Comparison of ENCODE assay signal across 15 mouse cellular contexts in the genomic region with DNA sequence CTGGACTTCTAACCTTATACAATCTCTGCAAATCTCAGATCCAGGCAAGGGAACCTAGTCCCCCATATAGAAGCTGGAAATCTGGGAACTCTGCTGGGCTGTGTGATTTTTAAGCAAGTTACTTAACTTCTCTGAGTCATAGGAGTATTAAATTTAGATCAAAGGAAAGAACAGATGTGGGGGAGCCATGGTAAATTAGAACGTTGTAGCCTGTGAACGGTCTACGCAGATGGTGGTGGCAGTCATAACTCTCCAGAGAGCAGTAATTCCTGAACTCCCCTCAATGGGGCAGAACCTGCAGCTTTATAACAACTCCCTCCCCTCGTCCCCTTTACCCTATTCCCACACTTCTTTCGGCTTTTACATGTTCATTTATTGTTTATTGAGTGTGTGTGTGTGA. TPM values are rescaled to one million over a fixed set of nuclear protein-coding genes. Genes with fewer than 3 reads are reported as not detected.
A peak's percentile ranks its signal among the peaks of the same experiment; 100 is the strongest.
DNase-seq lines count a peak whose midpoint lies in the region; ATAC-seq and TF ChIP-seq lines count a peak whose summit lies in the region.
"Had no signal": no experiment of that assay in that cellular context is flagged by ENCODE, and none has a peak within 500 bp of the region (broad histone marks: within the 10 kb centered on the region; RNA-seq: fewer than 3 reads in every experiment).

No protein-coding gene starts in this region.

- in situ Hi-C loops in Patski (cut with MboI; ENCODE audit: low pct_unique_long_range_greater_than_20kb) = no loop called here

- H3K4me3 ChIP-seq in left cerebral cortex, adult 2 months = no peak overlapping the region
- H3K4me3 ChIP-seq in stomach, postnatal 0 days (ENCODE audit: low read depth, low read length) = no peak overlapping the region
- H3K4me3 ChIP-seq: heart, embryonic 15.5 days; hindbrain, embryonic 15.5 days; liver, embryonic 12.5 days had no signal

- intact Hi-C loops in left cerebral cortex, adult 2 months (cut with DNase I) = loop anchor here (1.0 kb wide), 1 partner anchor 10 kb away; no protein-coding TSS in a partner anchor
- intact Hi-C loops in left cerebral cortex, postnatal 4 days (cut with DNase I) = no loop called here
- intact Hi-C loops in left cerebral cortex, postnatal 25 days (cut with DNase I) = no loop called here

- TF ChIP-seq CTCF in left cerebral cortex, adult 2 months (IDR thresholded peaks at IDR 0.05) = peak; percentile 9
- no peak for TF ChIP-seq CTCF in Patski (IDR thresholded peaks at IDR 0.05)
- no peak for TF ChIP-seq CTCF in stomach, postnatal 0 days (IDR thresholded peaks at IDR 0.05; ENCODE audit: low read depth)

- no peak overlapping the region for H3K4me2 ChIP-seq in stomach, postnatal 0 days (replicated peaks; ENCODE audit: low read depth)
- H3K4me2 ChIP-seq: heart, embryonic 15.5 days; hindbrain, embryonic 15.5 days; liver, embryonic 12.5 days had no signal

- 58% methylated on average over 5 of the region's 5 CpGs for WGBS in stomach, postnatal 0 days

- peak; percentile 7 for ATAC-seq in Patski
- ATAC-seq in stomach, postnatal 0 days (ENCODE audit: low FRiP score, low TSS enrichment) = no peak
- ATAC-seq: forebrain, embryonic 14.5 days; liver, embryonic 12.5 days had no signal

- TF ChIP-seq EP300 in stomach, postnatal 0 days (optimal IDR thresholded peaks at IDR 0.05) = no peak

- DNase-seq in heart, adult 11 months = peak; percentile 64
- DNase-seq in heart, postnatal 4 days = no peak
- DNase-seq in left cerebral cortex, adult 2 months (ENCODE audit: extremely low spot score in 1 of 2, low spot score in 2 of 2) = peak in 1 of 2 experiments; percentile 23
- no peak for DNase-seq in left cerebral cortex, postnatal 4 days
- no peak for DNase-seq in Patski (ENCODE audit: low read depth, low spot score)
- DNase-seq in left cerebral cortex, postnatal 25 days (ENCODE audit: low spot score in 2 of 2) = peak; percentile 46 to 91
- no peak for DNase-seq in stomach, postnatal 0 days (ENCODE audit: low spot score)
- no peak for DNase-seq in adrenal gland, postnatal 4 days (ENCODE audit: low spot score in 2 of 2)
- DNase-seq: cerebellum, postnatal 36 days; kidney, adult 8-10 months had no signal

- no peaks in the 10 kb centered on the region for H3K36me3 ChIP-seq in stomach, postnatal 0 days (ENCODE audit: control insufficient read depth, insufficient read depth, low read length)
- H3K36me3 ChIP-seq: G1E; heart, embryonic 15.5 days; hindbrain, embryonic 15.5 days; liver, embryonic 12.5 days had no signal

- H3K27me3 ChIP-seq in Patski = no peaks in the 10 kb centered on the region
- no peaks in the 10 kb centered on the region for H3K27me3 ChIP-seq in stomach, postnatal 0 days (ENCODE audit: control insufficient read depth, insufficient read depth, low read length)
- H3K27me3 ChIP-seq: heart, embryonic 15.5 days; hindbrain, embryonic 15.5 days; liver, embryonic 12.5 days had no signal

- H3K9me3 ChIP-seq in stomach, postnatal 0 days (ENCODE audit: control insufficient read depth, low read length) = no peaks in the 10 kb centered on the region
- H3K9me3 ChIP-seq: G1E; heart, embryonic 15.5 days; hindbrain, embryonic 15.5 days; liver, embryonic 12.5 days had no signal

- CTCF ChIA-PET in Patski (lab: Charles Lee) = interaction anchor here (1.0 kb wide), 1 partner anchor 40 kb away, joined by 3 read pairs; no protein-coding TSS in a partner anchor

- no peak overlapping the region for H3K9ac ChIP-seq in stomach, postnatal 0 days (ENCODE audit: low read length)
- H3K9ac ChIP-seq: heart, embryonic 15.5 days; hindbrain, embryonic 15.5 days; liver, embryonic 12.5 days had no signal

- POLR2A ChIA-PET in Patski (lab: Charles Lee) = no interaction called here

- no peaks in the 10 kb centered on the region for H3K4me1 ChIP-seq in stomach, postnatal 0 days (replicated peaks; ENCODE audit: control insufficient read depth, insufficient read depth)
- H3K4me1 ChIP-seq: heart, embryonic 15.5 days; hindbrain, embryonic 15.5 days; liver, embryonic 12.5 days had no signal

- peak overlapping the region; percentile 83 for H3K27ac ChIP-seq in left cerebral cortex, adult 2 months
- no peak overlapping the region for H3K27ac ChIP-seq in stomach, postnatal 0 days (replicated peaks)
- H3K27ac ChIP-seq: heart, embryonic 15.5 days; hindbrain, embryonic 15.5 days; liver, embryonic 12.5 days had no signal

RNA-seq across cellular contexts. Expression of gene Mrtfb, which starts 48.6 kb away (rescaled TPM):
- total RNA-seq in heart, postnatal 4 days (2021) = 10 to 100 TPM; 29.9 to 30.4 TPM
- 100 to 1,000 TPM; 188 to 193 TPM for total RNA-seq in left cerebral cortex, adult 2 months (2021)
- 10 to 100 TPM; 62.9 to 63.5 TPM for total RNA-seq in left cerebral cortex, postnatal 4 days (2021)
- polyA plus RNA-seq in Patski (2021) = 18.7 TPM
- total RNA-seq in left cerebral cortex, postnatal 25 days (2021) = 100 to 1,000 TPM; 182 to 185 TPM
- 12.5 and 12.6 TPM in 2 replicates for polyA plus RNA-seq in stomach, postnatal 0 days (2015; fragmentation: Nextera tagmentation; extraction: Ambion mirVana)
- total RNA-seq in adrenal gland, postnatal 4 days (2021) = 10 to 100 TPM; 40.7 to 43.5 TPM

Comparison
In these comparisons a context has a peak if more than half of its experiments do, and no peak if none do; other contexts are left out.
1. DNase-seq: peak in heart, adult 11 months (single experiment) and left cerebral cortex, postnatal 25 days (2 of 2); none in heart, postnatal 4 days (single experiment), left cerebral cortex, postnatal 4 days (single experiment), Patski (single experiment), stomach, postnatal 0 days (single experiment) and adrenal gland, postnatal 4 days (0 of 2).